Mouse (Mus musculus) left cerebral cortex, postnatal 14 days (tissue): ENCODE results near the gene Mybbp1a. TPM values are rescaled to one million over a fixed set of nuclear protein-coding genes. Genes with fewer than 3 reads are reported as not detected.
"Not testable (repeated sequence)": the region's sequence is repeated elsewhere in the genome, so short reads cannot be mapped to it uniquely, and the experiment has no call there.

Experiments used
- DNase-seq, 2 experiments: peaks; one replicate each; pipeline ENCODE4 v3.0.0; 2021 to 2022; ENCODE audit warnings: low spot score in 2 of 2, mixed read lengths in 1 of 2
- intact Hi-C: fragments of 180-260 bp; cut with DNase I; formaldehyde crosslinking; loops from one replicate; pipeline ENCODE4 v1.15.1; 2025
- total RNA-seq, 2 experiments: library from RNA; stranded (reverse); gene quantifications; 2 replicates each; pipeline ENCODE4 v1.2.3; 2021

The Mybbp1a gene
- total RNA-seq, 2 experiments from 2014 or later = 45.4 to 50.6 TPM

DNA sequence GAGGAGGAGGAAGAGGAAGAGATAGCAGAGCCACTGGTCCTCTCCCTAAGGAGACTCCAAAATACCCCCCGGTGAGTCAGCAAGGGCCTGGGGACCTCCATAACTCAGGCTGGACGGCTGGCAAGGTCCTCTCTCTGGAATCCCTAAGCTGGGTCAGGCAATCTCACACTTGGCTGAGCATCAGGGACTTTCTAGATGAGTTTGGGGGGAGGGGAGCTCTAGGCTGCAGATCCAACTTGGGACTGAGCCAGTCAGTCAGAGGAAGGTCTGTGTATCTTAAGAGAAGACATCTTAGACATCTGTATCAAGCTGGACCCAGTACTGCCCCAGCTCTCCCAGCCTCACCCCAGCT is 5.5 kb upstream of the Mybbp1a start:
- intact Hi-C loops = no loop called here
- DNase-seq = no peak

DNA sequence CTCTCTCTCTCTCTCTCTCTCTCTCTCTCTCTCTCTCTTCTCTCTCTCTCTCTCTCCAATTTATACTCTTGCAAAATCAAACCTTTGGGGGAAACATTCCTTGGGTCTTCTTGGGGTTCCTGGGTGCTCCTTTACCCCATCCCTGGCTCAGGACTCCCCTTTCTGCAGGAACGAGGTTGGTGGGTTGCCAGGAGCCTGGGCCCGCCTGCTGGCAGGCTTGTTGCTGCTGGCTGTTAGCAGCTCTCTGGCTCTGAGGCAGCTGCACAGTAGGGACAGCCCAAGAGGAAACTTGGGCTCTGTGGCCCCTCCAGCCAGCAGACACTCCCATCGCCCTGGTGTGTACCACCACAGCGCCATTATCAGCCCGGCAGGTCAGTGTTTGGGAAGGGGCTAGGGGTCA is 4.9 kb upstream of the Mybbp1a start:
- DNase-seq = peak in 1 of 2 experiments; percentile 50
- intact Hi-C loops = no loop called here

DNA sequence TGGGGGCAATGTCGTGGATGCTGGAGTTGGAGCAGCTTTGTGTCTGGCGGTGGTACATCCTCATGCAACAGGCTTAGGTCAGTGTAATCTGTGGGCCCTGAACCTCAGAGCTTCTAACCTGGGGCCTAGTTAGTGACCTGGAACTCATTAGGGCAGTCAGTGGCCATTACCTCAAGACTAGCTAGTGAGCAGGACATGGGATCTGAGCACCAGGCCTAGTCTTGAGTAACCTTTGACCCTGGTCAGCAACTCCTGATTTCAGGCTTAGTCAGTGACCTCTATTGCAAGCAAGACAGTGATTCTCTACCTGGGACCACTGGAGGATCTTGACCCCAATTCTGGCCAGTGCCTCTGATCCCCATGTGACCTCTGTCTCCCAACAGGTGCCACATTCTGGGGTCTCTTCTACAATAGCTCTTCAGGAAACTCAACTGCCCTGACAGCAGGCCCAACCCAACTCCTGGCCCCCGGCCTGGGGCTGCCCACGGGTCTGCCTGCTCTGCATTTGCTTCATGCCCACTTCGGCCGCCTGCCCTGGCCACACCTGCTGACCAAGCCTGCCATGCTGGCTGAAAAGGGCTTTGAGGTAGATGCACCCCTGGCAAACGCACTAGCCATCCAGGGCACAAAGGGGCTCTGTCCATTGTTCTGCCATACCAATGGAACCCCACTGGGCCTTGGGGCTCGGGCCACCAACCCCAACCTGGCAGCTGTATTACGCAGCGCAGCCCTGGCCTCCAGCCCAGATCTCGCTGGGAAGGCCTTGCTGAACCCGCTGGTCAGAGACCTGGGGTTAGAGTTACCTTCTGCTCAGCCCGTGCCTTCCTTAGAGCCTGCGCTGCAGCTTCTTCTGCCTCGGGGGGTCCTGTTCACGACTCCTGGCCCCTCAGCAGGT is 4.2 kb upstream of the Mybbp1a start:
- intact Hi-C loops = no loop called here
- DNase-seq = no peak

DNA sequence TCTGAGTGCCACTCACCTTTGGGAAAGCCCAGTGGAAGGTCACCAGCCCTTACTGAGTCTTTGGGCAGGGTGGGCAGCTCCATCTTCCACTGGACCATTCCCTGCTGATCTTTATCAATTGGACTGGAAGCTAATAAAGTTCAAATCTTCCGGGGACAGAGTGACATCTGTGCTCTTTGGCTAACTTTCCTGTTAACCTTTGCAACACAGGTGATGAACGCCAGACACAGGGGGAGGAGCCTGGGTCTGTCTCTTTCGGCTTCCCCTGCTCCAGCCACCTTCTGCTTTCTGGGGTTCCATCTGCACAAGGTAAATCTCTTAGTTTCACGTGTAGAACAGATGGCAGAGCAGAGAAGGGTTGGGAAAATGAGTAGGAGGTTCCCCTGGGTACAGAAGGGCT is 2.7 kb upstream of the Mybbp1a start:
- intact Hi-C loops = no loop called here
- DNase-seq = no peak

DNA sequence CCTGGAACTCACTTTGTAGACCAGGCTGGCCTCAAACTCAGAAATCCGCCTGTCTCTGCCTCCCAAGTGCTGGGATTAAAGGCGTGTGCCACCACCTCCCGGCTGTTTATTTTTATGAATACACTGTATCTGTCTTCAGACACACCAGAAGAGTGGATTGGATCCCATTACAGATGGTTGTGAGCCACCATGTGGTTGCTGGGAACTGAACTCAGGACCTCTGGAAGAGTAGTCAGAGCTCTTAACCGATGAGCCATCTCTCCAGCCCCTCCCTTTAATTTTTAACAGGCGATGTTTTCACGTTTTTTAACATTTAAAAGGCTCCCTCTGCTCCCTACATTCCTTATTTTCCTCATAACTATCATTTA is 574 bp upstream of the Mybbp1a start:
- intact Hi-C loops = loop anchor here (5.0 kb wide), 1 partner anchor 122 kb away; no protein-coding TSS in a partner anchor

DNA sequence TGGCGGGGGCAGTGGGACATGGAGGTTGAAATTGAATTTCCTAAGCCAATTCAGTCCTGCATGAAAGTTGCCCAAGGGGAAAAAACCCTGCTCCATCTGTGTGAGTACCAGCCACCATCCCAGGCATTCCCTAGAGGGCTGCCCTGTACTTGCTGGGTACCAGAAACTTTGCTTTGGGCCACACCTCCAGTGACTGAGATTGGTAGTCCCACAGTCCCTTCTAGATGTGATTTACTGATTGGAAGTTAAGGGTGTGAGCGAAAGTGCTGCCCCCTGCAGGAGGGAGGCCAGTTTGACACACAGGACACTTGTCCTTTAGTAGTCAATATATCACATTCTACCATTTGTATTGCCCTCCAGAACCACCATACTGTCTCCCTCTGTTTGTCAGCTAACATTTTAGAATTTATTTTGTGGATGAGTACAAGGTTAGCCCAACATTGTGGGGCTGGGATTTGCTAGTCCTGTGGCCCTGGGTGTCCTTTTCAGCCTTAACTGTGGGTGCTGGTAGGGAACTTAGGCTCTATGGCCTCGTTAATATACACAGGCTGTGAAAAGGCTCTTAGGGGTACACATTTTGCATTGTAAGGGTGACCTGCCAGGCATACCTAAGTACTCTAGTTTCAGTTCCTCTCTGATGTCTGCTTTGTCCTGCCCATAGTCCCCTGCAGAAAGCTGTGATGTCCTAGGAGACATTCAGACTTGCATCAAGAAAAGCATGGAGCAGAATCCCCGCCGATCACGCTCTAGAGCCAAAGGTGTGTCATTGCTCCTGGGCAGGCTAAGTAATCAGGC is 5.4 kb downstream of the Mybbp1a start:
- DNase-seq = peak; percentile 50 to 73
- intact Hi-C loops = no loop called here

More for the DNA sequence above, 574 bp upstream of the Mybbp1a start:
- DNase-seq = not testable (repeated sequence)

DNA sequence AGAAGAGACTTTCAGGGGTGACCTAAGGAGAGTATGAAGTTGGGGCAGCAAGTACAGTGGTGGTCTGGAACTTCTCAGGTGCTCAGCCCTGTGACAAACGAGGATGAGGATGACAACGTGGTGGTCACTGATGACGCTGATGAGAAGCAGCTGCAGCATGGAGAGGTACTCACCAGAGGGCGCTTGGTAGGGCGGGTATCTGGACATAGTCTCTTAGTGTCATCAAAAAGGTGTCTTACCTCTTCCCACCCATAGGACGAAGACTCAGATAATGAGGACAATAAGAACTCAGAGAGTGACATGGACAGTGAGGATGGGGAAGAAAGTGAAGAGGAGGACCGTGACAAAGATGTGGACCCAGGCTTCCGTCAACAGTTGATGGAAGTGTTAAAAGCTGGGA is 6.3 kb downstream of the Mybbp1a start:
- intact Hi-C loops = no loop called here
- DNase-seq = no peak

DNA sequence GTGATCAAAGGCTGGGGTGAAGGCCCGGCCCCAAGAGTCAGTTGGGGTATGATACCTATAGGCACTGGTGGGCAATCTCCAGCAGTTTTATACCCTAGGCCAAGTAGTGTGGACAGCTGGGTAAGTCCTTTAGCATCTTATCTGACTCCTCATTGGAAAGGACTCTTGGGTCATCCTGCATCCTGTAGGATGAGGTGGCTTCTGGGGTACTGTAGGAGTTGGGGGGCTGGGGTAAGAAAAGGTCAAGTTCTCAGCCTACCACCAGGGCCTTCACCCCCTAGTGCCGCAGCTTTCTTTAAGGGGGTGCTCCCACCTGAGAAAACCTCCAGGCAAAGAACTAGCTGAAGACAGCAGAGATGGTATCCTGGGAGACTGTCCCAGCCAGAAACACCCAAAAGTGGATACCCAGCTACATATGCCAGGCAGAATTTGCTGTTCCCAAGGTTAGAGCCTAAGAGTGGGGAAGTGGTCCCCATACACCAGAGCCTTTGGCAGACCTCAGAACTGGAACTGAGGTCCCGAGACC is 11.0 kb downstream of the Mybbp1a start:
- intact Hi-C loops = no loop called here

DNA sequence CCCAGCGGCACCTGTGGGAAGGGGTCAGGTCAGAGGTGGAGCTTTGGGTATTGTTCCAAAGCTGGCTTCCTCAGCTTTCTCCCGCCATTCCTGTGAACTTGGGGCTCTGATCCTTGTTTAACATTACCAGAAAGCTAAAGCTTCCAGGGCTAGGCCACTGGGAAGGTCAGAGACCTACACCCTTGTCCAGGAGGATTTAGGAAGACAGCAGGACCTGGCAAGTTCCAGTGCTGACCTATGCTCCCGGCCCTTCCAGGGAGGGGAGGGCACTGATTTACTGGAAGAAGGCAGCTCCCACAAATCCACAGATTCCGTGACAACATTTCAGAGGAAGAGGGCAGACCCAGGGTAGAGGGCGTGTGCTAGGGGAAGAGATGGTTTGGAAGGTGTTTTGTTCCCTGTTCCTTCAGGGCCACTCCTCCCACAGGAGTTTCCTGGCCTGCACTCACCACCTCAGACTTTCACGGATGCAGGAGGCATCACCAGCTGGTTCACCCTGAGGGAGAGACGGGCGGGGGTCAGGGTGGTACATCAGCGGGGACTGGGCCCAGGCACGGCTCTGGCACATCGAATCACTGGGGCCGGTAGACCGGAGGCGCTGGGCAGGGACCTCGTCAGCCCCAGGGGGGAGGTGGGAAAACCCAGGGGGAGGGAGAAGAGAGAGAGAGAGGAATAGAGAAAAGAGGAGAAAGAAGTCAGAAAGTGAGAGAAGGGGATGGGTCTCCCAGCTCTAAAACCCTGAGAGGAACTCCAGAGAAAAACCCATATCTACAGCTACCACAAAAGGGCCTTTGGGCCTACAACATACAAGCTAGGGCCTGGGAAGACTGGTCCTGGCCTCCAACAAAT is 12.2 kb downstream of the Mybbp1a start:
- intact Hi-C loops = no loop called here
- no peak for DNase-seq

More for the DNA sequence above, 11.0 kb downstream of the Mybbp1a start:
- no peak for DNase-seq

DNA sequence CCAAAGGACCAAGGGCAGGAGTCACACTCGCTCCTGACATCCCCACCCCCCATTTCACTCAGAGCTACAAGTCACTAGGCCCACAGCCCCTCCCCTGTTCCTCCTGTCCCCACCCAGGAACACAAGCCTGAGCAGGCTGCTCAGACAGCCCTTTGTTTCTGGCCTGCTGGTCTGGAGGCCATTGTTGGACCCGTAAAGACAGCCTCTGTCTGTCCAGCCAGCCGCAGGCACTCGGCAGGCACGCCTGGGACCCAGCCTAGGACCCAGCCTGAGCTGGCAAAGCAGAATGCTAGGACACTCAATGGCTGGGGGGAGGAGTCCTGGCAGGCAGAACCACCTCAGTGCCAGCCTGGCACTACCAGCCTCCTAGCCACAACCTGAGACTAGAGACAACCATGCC is 14.5 kb downstream of the Mybbp1a start:
- intact Hi-C loops = no loop called here
- peak; percentile 45 to 52 for DNase-seq

DNA sequence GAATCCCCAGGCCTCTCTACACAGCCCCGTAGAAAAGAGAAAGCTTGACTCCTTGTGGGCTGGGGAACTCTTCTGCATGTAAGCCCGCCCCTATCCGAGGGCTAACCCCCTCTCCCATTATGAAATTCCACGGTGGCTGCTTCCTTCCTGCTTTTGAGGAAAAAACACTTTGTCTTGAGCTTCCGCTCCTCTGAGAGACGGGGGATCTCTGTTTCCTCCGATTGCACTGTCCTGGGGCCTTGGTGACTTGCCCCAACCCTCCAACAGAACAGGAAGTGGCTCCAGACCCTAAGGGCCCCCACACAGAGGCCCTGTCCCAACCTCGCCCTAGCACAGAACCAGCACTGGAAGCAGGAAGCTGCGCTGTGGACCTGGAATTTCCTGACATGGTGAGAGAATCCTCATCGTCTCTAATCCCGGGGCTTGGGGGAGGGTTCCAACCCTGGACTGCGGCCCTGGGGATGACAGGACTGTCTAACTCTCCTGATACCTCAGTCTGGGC is 16.9 kb downstream of the Mybbp1a start:
- intact Hi-C loops = no loop called here
- no peak for DNase-seq

DNA sequence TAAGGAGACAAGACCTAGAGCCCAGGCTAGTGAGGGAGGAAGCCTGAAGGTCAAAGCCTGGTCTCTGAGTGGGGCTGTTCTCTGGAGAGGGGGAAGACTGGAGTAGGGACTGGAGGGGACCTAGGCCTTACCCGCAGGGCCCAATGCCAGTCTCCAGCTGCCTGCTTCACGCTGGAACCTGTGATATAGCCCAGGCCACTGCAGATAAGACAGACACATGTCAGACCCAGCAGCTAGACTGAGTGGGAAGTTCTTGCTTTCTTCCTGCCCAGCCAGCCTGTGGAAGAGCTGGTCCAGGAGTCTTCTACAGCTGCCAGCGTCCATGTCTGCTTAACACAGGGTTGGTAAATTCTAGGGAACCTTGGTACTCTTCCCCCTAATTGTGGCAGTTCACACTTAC is 17.3 kb downstream of the Mybbp1a start:
- DNase-seq = no peak
- intact Hi-C loops = no loop called here

DNA sequence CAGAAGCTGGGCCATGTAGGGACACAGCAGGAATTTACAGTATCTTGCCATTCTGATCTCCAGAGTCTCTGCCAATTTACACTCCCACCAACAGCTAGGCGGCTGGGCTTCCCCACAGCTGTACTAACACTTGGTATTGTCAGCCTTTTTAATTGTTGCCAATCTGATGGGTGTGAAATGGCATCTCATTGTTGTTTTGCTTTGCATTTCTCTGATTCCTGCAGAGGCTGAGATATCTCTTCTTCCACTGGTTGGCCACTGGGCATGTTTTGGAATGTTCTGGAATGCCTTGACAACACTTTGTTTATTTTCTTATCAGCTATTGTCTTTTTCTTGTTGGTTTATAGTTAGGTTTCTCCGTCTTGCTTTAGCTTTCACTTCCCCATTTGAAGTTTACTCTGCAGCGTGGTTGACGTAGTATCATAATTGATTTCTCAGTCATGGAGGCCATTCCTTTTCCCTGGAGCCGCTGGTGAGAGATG is 20.4 kb downstream of the Mybbp1a start:
- intact Hi-C loops = no loop called here
- no peak for DNase-seq

DNA sequence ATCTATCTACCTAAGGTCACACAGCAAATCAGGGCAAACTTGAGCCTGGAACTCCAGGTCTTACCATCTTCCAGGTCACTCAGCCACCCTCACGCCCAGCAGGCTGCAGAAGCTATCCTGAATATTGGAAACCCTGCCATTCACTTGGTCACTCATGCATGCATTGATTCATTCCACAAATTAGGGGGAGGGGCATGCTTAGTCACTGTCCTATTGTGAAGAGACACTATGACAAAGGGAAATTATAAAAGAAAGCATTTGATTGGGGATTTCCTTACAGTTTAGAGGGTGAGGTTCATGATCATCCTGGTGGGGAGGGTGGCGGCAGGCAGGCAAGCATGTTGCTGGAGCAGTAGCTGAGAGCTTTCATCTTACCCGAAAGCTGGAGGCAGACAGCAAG is 23.7 kb downstream of the Mybbp1a start:
- intact Hi-C loops = no loop called here
- DNase-seq = no peak

DNA sequence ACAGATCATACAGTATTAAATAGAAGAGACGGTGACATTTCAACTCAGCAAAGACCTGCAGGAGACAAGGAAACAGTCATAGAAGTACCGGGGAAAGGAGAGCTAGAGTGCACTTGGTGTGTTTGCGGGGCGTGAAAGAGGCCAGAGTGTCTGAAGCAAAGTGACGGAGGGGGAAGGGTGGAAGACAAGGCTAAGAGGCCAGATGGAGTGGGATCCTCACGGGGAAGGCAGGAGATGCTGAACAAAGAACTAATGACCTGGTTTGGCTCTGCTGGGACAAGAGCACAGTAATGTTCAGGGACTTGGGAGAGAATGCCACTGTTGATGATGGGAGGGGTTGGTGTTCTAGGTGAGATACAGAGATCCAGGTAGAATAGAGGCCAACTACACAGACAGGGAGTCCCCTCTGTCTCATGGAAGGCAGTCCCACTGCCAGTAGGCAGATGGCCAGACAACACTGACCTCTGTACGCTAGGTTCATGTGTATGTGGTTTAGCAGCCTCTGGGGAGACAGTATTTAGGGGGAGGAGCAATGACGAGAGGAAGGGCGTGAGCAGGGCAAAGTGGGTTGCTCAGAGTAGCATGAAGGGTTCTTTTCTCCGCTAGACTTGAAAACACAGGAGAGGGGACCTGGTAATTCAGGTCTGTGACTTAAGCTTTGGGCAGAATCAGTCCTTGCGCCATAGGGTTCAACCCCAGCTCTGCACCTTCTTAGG is 25.0 kb downstream of the Mybbp1a start:
- intact Hi-C loops = no loop called here
- DNase-seq = no peak

DNA sequence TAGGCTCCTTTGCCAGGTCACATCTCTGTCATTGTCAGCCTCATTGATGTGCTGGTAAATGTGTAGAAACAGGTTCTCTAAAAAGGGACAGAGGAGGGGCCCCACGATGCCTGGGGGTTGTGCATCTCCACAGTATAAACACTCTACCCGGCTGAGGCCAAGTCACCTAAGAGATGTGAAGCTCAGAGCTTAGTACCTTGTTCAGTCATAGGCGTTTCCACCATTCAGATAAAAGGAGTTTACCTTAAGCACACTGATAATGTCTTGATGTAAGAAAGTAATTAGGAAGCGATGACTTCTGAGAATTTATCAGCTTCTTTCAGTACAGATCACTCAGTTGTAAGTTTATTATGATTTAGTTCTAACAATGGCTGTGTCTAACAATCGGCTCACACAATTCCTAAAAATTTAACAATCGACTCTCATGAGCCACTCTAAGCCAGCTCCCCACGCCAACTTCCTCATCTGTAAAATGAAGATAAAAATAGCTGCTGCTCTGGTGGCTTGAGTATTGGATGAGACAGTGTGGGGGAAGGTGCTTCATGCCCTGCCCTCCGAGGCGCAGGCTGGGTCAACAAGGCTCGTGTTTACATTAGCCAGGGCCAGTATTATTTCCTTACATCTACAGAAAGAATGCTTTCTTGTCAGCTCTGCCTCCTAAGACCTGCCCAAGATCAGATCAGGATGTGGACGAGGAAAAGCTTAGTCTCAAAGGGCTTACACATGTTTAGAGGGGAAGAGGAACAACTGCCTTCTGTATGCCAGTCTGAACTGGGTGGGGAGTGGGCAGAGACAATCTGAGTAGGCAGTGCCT is 25.7 kb downstream of the Mybbp1a start:
- intact Hi-C loops = no loop called here
- DNase-seq = no peak

DNA sequence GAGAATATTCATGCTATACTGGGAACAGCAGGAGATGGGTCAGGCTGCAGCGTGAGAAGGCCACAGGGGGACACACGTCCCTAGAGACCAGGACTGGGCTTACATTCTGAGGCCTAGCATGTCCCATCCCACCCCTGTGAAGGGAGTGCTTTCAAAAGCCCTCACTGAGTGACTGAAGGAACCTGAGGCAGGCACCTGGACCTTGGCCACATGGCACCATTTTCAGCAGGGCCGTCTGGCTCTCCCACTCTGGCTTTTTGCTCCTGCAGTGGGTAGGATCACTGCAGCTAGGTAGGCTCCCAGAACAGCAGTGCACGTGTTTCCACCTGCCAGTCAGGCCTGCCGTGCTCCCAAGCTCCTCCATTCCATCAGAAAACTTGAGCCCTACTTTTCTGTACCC is 27.4 kb downstream of the Mybbp1a start:
- no peak for DNase-seq
- intact Hi-C loops = no loop called here

DNA sequence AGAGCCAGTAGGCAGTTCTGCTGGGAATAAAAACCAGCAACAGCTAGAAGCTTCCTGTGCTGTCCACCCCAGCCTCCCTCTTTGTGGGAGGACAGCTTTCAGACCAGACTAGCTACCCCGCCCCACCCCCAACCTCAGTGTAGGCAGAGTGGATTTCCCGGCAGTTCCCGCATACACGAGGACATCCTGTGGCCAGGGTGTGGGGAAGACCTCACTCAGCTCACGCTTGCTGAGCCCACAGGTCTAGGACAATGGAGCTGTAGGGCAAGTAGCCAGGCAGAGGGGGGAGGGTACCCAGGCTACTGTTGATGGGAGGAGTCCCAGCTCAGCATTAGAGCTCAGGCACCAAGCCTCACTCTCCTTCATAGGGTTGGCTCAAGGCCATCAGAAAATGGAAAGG is 28.1 kb downstream of the Mybbp1a start:
- intact Hi-C loops = no loop called here
- DNase-seq = peak; percentile 54 to 55
